Mouse (Mus musculus) central nervous system, embryonic 18 days (tissue): ENCODE results near the gene Ak5. TPM values are rescaled to one million over a fixed set of nuclear protein-coding genes. Genes with fewer than 3 reads are reported as not detected.

Experiments
- polyA plus RNA-seq: library from polyadenylated mRNA; depleted of rRNA; stranded (reverse); fragments of >200 nt; gene quantifications from 2 replicates; pipeline ENCODE4 v1.2.3, GENCODE M21; 2012; rRNA removed

Ak5 gene
- polyA plus RNA-seq: 6.2 and 6.6 TPM in 2 replicates

DNA sequence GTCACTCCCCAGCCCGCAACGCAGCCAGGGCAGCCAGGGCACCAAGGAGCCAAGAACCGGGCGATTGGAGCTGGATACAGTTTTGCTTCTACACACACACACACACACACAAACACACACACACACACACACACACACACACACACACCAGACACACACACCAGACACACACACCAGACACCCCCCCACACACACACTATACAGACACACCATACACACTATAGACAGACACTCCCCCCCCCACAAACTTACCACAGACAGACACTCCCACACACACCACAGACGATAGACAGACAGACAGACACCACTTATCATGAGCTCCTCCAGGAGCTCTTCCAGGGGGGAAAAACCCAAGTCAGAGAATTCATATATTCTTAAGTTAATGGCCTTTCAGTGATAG is at the start of gene Ak5:
Ak5 (minus strand) TSS at position 122 of the 400 bp plus-strand sequence.

DNA sequence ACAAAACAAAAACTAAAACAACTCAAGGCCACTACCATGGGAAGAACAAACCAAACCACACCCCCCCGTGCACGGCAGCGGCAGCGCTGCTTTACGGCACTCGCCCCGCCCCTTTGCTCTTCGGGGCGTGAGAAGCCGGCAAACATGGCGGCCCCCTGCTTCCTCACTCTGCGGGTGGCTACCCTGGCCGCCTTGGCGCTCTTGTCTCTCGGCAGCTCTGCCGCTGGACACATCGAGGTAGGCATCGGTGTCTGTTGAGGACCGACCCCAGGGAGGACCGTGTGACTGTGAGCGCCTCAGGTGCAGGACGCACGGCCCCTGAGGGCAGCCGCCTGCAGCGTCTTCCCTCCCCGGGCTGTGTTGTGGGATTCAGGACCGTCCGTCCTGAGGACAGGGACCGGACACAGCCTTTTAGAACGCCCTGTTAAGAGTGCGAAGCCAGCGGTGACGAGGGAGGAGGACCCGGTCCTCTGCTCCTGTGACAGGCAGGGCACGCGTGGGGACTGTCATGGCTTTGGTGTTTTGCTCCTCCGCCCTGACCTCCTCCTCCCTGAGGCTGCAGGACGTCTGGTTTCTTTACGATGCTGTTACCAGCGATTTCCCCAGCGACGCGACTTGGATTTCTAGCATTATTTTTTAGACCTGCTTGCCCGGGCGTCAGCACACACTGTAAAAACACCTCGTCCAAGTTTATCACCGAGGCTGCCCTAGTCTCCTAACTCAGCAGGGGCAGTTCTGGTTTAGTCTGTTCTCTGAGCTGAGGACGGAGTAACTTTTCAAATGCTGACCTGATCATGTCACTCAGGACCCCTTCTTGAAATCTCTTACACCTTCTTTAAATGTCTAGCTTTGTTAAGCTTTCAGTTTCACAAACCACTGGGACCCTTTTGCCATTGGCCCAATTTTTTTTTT is 46.1 kb upstream of the Ak5 start, which contains the start of gene Pigk:
Pigk (plus strand) TSS at position 110 of the 912 bp plus-strand sequence.

Other genes with a start within 250 kb of the Ak5 start
- gene Pigk, start 45.7 kb upstream of the Ak5 start, polyA plus RNA-seq: 16.6 and 19.4 TPM in 2 replicates